Mouse (Mus musculus): ENCODE measurements around the gene Crb1. TPM values are rescaled to one million over a fixed set of nuclear protein-coding genes. Genes with fewer than 3 reads are reported as not detected.
"Not testable (repeated sequence)": the region's sequence is repeated elsewhere in the genome, so short reads cannot be mapped to it uniquely, and the experiment has no call there.

Crb1 gene
- polyA plus RNA-seq, 1 experiment from 2014 or later, result 0.23 TPM

DNA sequence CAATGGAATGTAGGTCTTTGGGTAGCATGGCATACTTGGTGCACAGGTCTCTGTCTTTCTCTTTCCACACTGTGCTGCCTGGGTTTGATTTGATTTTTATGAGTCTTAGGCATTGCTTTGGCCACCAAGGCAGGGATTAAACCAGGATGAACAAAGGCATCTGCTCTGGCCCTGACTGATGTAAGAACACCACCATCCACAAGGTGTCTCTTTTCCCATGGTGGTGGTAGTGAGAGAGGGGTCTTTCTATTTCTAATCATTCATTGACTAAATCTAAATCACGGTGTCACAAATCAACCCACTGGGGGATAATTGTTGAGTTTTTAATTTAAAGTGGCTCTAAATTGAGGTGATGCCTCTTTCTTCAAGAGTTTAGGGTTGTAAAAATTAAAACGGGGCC, 51.5 kb downstream of the Crb1 start:
- Histone ChIP-seq H3K4me2 (no peak overlapping the region), H3K27ac (no peak overlapping the region)
- 54% methylated on average over 2 of the region's 2 CpGs for WGBS

DNA sequence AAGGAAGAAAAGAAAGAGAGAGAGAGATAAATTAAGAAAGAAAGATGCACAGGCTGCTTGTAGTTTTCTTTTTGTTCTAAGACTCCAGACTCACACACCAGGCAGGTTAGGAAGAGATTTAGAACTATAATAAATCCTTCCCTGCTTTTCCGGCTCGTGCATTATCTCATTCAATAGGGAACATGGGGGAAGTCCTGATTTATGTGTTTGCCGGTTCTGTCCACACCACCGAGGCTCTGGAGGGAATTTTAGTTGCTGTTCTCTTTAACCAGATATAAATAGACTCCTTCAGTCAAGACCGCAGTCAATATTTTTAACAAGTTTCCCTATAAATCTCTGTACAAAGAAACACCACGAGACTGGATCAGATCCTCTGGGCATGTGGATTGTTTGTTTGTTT, 57.1 kb downstream of the Crb1 start:
- H3K9ac ChIP-seq, result no peak overlapping the region
- no peaks in the 10 kb centered on the region for H3K4me1 ChIP-seq
- no peaks in the 10 kb centered on the region for H3K9me3 ChIP-seq (replicated peaks)
- H3K27ac ChIP-seq, result no peak overlapping the region
- no peak overlapping the region for H3K4me3 ChIP-seq (replicated peaks)
- WGBS, result 17% methylated on average over 6 of the region's 6 CpGs
- H3K27me3 ChIP-seq, result no peaks in the 10 kb centered on the region
- H3K4me2 ChIP-seq, result no peak overlapping the region
- no peaks in the 10 kb centered on the region for H3K36me3 ChIP-seq
- peak; percentile 67 for ATAC-seq (replicated peaks; ENCODE audit: low FRiP score)

More for the DNA sequence above, 51.5 kb downstream of the Crb1 start:
- no peak for ATAC-seq (replicated peaks; ENCODE audit: low FRiP score)
- Histone ChIP-seq H3K9me3 (replicated peaks) (no peaks in the 10 kb centered on the region), H3K4me3 (replicated peaks) (no peak overlapping the region), H3K27me3 (no peaks in the 10 kb centered on the region), H3K36me3 (no peaks in the 10 kb centered on the region), H3K4me1 (no peaks in the 10 kb centered on the region), H3K9ac (no peak overlapping the region)

DNA sequence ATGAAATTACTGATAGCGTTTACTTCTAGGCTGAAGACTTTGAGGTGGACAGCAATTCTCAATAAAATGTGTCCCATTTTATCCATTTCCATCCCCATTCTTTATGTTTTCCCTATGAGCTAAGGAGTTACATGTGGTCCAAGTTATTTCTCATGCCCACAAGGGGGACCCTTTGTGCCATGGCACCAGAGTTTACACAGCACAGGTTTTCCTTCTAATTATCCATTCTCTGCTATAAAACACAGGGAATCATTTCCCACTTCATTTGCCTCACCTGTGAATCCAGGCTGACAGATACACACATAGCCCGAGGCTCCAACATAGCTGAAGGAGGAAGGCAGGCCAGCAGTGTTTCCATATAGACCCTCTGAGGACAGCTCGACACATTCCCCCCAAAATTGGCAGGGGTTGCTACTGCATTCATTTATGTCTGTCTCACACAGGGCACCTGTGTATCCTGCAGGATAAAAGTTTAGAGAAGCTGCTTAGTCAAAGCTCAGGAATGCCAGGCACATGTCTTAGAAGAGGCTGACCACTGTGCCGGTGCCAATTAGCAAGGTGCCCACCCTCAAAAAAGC, 62.5 kb downstream of the Crb1 start:
- no peak for ATAC-seq (replicated peaks; ENCODE audit: low FRiP score)

DNA sequence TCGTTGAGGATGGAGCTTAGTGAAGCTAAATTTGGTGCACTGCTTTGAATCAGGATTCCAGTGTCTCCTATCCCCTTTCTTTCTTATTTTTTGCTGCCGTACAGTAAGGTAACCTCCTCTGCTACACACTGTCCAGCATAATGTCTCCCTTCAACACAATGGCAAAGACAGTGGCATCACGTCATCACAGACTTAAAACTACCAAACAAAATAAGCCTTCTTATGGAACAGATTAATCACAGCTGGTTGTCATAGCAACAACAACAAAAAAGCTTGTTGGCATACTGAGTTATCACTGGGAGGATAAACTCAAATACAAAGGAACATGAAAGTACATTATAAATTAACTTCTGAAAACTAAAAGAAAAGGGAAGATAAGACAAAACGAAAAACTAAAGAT, 68.0 kb downstream of the Crb1 start:
- H3K27ac ChIP-seq, result no peak overlapping the region
- WGBS, result 67% methylated on average over 4 of the region's 4 CpGs
- no peak for ATAC-seq (replicated peaks; ENCODE audit: low FRiP score)

More for the DNA sequence above, 62.5 kb downstream of the Crb1 start:
- no peak overlapping the region for H3K4me3 ChIP-seq (replicated peaks)
- H3K9ac ChIP-seq, result no peak overlapping the region
- H3K36me3 ChIP-seq, result no peaks in the 10 kb centered on the region
- no peak overlapping the region for H3K4me2 ChIP-seq
- H3K4me1 ChIP-seq, result no peaks in the 10 kb centered on the region
- WGBS, result 86% methylated on average over 4 of the region's 4 CpGs
- no peaks in the 10 kb centered on the region for H3K27me3 ChIP-seq
- no peak overlapping the region for H3K27ac ChIP-seq
- no peaks in the 10 kb centered on the region for H3K9me3 ChIP-seq (replicated peaks)

DNA sequence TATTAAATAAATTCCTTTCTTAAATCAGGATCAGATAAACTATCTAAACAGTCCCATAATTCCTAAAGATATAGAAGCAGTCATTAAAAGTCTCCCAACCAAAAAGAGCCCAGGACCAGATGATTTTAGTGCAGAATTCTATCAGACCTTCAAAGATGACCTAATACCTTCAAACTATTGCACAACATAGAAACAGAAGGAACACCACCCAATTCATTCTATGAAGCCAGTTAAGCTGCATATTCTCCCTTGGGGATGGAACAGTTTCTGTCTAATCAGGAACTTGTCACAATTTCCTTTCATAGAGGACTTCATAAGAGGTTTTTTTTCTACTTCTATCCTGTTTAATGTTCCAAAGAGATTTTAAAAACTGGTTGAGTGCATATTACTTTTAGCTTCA, 74.4 kb downstream of the Crb1 start:
- H3K4me1 ChIP-seq; H3K27me3 ChIP-seq; H3K9me3 ChIP-seq (replicated peaks); H3K36me3 ChIP-seq; H3K9ac ChIP-seq; H3K4me3 ChIP-seq (replicated peaks); H3K4me2 ChIP-seq; H3K27ac ChIP-seq; ATAC-seq (replicated peaks; ENCODE audit: low FRiP score): not testable (repeated sequence)

More for the DNA sequence above, 68.0 kb downstream of the Crb1 start:
- Histone ChIP-seq H3K9ac (no peak overlapping the region), H3K4me3 (replicated peaks) (no peak overlapping the region), H3K36me3 (no peaks in the 10 kb centered on the region), H3K4me1 (no peaks in the 10 kb centered on the region), H3K27me3 (no peaks in the 10 kb centered on the region), H3K4me2 (no peak overlapping the region), H3K9me3 (replicated peaks) (no peaks in the 10 kb centered on the region)

DNA sequence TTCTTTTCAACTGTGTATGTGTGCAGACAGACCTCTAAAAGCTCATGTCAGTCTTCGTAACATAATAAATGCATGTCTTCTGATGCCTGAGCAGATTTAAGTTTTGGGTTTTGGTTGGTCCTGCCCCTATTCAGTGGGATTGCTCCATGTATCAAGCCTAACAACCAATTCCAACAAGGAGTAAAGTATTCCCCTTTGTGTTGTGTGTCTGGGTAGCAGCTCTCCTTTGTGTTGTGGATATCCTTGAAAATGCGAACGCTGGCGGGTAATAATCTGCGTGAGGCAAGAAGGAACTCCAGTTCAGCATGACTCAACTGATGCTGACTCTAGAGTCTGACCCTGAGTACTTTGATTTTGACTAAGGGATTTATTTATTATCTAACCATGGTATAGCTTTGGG, 75.1 kb downstream of the Crb1 start:
- Histone ChIP-seq H3K9me3 (replicated peaks) (no peaks in the 10 kb centered on the region), H3K4me3 (replicated peaks) (no peak overlapping the region), H3K4me2 (no peak overlapping the region), H3K27me3 (no peaks in the 10 kb centered on the region), H3K4me1 (no peaks in the 10 kb centered on the region), H3K9ac (no peak overlapping the region), H3K36me3 (no peaks in the 10 kb centered on the region), H3K27ac (no peak overlapping the region)
- ATAC-seq (replicated peaks; ENCODE audit: low FRiP score), result no peak
- WGBS, result 88% methylated on average over 5 of the region's 5 CpGs

DNA sequence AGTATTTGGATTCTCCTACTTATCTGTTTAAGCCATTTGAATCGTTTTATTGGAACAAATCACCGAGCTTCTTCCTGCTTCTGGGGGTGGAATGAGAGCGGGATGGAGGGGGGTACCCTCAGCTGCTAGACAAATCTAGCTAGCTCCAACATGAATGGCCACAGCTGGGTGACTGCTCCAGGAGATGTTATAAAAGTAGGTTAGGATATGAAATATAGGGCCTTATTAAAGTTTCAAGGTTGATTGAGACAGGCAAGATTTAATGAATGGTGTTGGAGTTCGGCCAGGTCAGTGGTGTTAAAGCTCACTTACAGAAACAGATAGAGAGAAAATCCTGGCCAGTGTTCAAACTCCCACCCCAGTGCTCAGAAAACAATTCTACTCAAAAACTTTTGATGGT, 84.9 kb downstream of the Crb1 start:
- Histone ChIP-seq H3K4me1 (no peaks in the 10 kb centered on the region), H3K36me3 (no peaks in the 10 kb centered on the region), H3K27ac (no peak overlapping the region), H3K9ac (no peak overlapping the region), H3K4me3 (replicated peaks) (no peak overlapping the region), H3K4me2 (no peak overlapping the region), H3K9me3 (replicated peaks) (no peaks in the 10 kb centered on the region), H3K27me3 (no peaks in the 10 kb centered on the region)
- ATAC-seq (replicated peaks; ENCODE audit: low FRiP score), result 0 out of 2 replicates have a peak, but pooled peaks have one; percentile 49
- 55% methylated on average over 4 of the region's 4 CpGs for WGBS

DNA sequence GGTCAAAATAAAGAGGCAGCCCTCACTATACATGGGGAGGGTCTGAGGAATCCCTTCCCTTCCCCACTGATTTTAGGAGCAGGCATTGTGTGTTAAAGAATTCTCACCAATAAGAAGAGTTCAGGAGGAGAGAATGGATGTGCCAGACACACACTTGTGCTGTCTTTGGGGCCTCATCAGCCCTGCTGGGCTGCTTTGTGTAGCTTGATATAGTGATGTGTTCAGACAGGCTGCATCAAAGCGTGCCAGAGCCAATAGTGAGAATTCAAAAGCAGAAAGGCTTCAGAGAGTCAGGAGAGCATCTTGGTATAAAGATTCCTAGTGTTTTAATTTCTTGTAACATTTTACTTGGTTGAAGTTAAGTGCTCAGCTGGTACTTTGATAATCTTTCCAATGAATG, 85.3 kb downstream of the Crb1 start:
- ATAC-seq (replicated peaks; ENCODE audit: low FRiP score), result no peak
- Histone ChIP-seq H3K36me3 (no peaks in the 10 kb centered on the region), H3K4me1 (no peaks in the 10 kb centered on the region), H3K27me3 (no peaks in the 10 kb centered on the region), H3K27ac (no peak overlapping the region), H3K9me3 (replicated peaks) (no peaks in the 10 kb centered on the region), H3K9ac (no peak overlapping the region), H3K4me2 (no peak overlapping the region), H3K4me3 (replicated peaks) (no peak overlapping the region)
- 55% methylated on average over 1 of the region's 1 CpGs for WGBS

DNA sequence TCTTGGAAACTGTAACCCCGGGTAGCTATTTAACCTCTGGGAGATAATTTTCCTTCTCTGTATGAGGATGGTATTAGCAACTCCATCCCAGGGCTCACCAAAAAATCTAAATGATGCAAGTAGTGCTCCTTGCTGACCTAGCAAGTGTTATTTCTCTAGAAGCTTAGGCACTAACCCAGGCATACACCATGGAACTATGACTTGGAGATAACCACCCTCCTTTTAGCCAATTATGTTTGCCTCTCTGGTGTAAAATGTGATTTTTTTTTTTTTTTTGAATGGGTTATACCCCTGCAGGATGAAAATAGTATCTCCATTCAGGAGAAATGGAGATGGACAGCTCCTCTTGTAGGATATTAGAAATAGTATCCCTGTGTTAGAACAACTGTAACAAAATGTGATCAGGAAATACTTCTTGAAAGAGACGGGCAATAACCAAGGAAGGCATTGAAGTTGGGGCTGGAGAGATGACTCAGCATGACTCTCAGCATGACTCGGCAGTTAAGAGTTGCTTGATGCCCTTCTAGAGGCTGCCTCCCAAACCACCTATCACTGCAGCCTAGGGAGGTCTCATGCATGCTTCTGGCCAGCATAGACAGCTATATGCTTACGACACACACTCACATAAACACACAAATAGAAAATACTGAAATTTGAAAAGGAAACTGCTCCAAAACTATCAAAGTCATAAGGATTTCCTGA, 100.1 kb downstream of the Crb1 start:
- no peak for ATAC-seq (replicated peaks; ENCODE audit: low FRiP score)
- no peak overlapping the region for H3K9ac ChIP-seq

DNA sequence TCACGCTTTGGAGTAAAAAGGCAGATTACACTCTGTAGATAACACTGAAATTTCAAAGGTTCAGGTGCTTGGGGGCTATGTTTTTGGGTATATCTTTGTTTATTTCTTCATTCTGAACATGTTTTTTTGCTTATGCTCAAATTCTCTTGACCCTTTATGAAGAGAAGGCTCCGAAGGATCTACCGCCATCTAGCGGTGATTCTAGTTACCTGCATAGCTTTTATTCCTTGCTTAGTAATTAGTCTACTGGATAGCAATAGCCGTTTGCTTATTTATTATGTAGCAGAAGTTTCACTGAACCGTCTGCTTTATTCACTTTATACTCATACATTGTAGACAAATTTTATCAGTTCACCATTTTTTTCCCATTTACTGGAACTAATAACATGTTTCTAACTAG, 109.1 kb downstream of the Crb1 start:
- H3K9ac ChIP-seq, result no peak overlapping the region
- H3K4me3 ChIP-seq (replicated peaks), result no peak overlapping the region
- WGBS, result 22% methylated on average over 6 of the region's 6 CpGs
- H3K27me3 ChIP-seq, result no peaks in the 10 kb centered on the region
- H3K9me3 ChIP-seq (replicated peaks), result no peaks in the 10 kb centered on the region
- ATAC-seq (replicated peaks; ENCODE audit: low FRiP score), result no peak
- H3K4me2 ChIP-seq, result no peak overlapping the region
- H3K4me1 ChIP-seq, result no peaks in the 10 kb centered on the region
- H3K36me3 ChIP-seq, result no peaks in the 10 kb centered on the region
- no peak overlapping the region for H3K27ac ChIP-seq

More for the DNA sequence above, 100.1 kb downstream of the Crb1 start:
- no peak overlapping the region for H3K4me3 ChIP-seq (replicated peaks)
- H3K4me1 ChIP-seq, result no peaks in the 10 kb centered on the region
- H3K36me3 ChIP-seq, result no peaks in the 10 kb centered on the region
- no peak overlapping the region for H3K27ac ChIP-seq
- no peak overlapping the region for H3K4me2 ChIP-seq
- H3K9me3 ChIP-seq (replicated peaks), result no peaks in the 10 kb centered on the region
- H3K27me3 ChIP-seq, result no peaks in the 10 kb centered on the region
- WGBS, result 74% methylated on average over 4 of the region's 4 CpGs

DNA sequence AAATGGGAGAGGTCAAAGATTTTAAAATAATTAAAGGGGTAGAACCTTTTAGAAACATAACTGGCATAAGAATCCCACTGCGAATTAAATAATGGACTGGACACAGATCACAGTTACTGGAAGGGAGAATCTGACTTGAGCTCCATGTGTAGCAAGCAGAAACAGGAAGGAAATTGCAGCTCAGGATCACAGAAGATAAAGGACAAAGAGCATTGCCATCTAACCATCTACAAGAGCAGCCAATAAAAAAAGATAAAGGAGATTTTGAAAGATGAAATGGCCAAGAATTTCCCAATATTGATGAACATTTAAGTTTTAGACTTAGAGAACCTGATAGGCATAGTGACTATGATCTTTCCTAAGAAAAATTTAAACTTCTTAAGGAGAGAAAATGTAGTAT, 112.7 kb downstream of the Crb1 start:
- no peak overlapping the region for H3K4me3 ChIP-seq (replicated peaks)
- H3K9ac ChIP-seq, result no peak overlapping the region
- no peaks in the 10 kb centered on the region for H3K4me1 ChIP-seq
- WGBS, result 92% methylated on average over 1 of the region's 1 CpGs
- H3K4me2 ChIP-seq, result no peak overlapping the region
- H3K27me3 ChIP-seq, result no peaks in the 10 kb centered on the region
- H3K27ac ChIP-seq, result no peak overlapping the region
- H3K36me3 ChIP-seq, result no peaks in the 10 kb centered on the region
- no peak for ATAC-seq (replicated peaks; ENCODE audit: low FRiP score)
- H3K9me3 ChIP-seq (replicated peaks), result no peaks in the 10 kb centered on the region

DNA sequence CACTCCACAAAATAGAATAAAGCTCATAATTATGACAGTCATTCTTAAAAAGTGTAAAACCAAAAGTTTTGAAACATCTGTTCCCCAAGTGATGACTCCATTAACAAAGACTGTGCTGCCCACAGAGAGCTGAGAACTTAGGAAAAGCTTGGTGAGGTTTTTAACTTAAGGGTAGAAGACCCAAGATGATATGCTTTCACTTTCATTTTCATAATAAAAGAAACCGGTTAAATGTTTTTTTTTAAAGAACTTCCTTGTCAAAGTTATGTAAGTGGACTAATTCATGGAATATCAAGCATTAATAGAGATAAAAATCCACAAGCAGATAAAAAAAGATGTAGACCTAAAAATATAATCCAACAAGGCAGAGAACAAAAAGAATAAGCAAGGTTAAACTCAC, 113.7 kb downstream of the Crb1 start:
- WGBS, result 73% methylated on average over 1 of the region's 1 CpGs
- ATAC-seq (replicated peaks; ENCODE audit: low FRiP score), result no peak

DNA sequence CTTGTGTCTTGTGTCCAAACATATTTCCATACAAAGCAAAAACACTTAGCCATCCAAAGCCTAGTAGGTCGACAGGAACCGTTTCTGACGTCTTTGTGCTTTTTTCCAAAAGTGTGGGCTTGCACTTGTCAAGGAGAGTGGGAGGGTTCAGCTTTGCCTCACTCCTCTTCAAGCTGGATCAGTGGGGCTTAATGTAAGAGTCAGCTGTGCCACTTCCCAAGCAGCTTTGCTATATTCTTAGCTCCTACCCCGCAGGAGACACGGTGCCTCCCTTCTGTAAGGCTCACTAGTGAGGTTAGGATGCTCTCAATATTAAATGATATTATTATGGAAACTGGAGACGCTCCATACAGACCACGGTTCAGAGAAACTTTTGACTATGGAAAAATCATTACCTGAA, 121.3 kb downstream of the Crb1 start:
- H3K4me2 ChIP-seq, result no peak overlapping the region
- H3K4me3 ChIP-seq (replicated peaks), result no peak overlapping the region
- no peaks in the 10 kb centered on the region for H3K4me1 ChIP-seq
- no peak for ATAC-seq (replicated peaks; ENCODE audit: low FRiP score)
- no peak overlapping the region for H3K9ac ChIP-seq
- WGBS, result 66% methylated on average over 7 of the region's 7 CpGs
- H3K27me3 ChIP-seq, result no peaks in the 10 kb centered on the region
- H3K36me3 ChIP-seq, result no peaks in the 10 kb centered on the region
- H3K9me3 ChIP-seq (replicated peaks), result no peaks in the 10 kb centered on the region
- H3K27ac ChIP-seq, result no peak overlapping the region

More for the DNA sequence above, 113.7 kb downstream of the Crb1 start:
- H3K9me3 ChIP-seq (replicated peaks), result no peaks in the 10 kb centered on the region
- no peak overlapping the region for H3K4me2 ChIP-seq
- H3K4me1 ChIP-seq, result no peaks in the 10 kb centered on the region
- H3K9ac ChIP-seq, result no peak overlapping the region
- no peak overlapping the region for H3K4me3 ChIP-seq (replicated peaks)
- H3K27ac ChIP-seq, result no peak overlapping the region
- no peaks in the 10 kb centered on the region for H3K36me3 ChIP-seq
- H3K27me3 ChIP-seq, result no peaks in the 10 kb centered on the region

Measured in kidney, embryonic 15.5 days (tissue).